Mouse (Mus musculus) embryonic stem cell, embryonic (primary cell): Measurements from ENCODE around the gene Ly6g6e.
"Not testable (repeated sequence)": the region's sequence is repeated elsewhere in the genome, so short reads cannot be mapped to it uniquely, and the experiment has no call there.

Experiments used
- CTCF ChIA-PET, 4 experiments: fragments of 300-600 bp in 2 of 4; fragments of 350-600 bp in 2 of 4; sonication (Branson Sonifier 250); formaldehyde crosslinking; loops; one replicate each; lab custom pipeline; 2022; ENCODE audit warnings: inconsistent platforms in 2 of 4; lab: Charles Lee
- POLR2A ChIA-PET, 4 experiments: fragments of 300-600 bp in 2 of 4; fragments of 350-600 bp in 2 of 4; sonication (Branson Sonifier 250); formaldehyde crosslinking; loops; one replicate each; lab custom pipeline; 2022; ENCODE audit warnings: antibody characterized with exemption in 4 of 4, inconsistent platforms in 1 of 4; lab: Charles Lee

Gene Ly6g6e

DNA sequence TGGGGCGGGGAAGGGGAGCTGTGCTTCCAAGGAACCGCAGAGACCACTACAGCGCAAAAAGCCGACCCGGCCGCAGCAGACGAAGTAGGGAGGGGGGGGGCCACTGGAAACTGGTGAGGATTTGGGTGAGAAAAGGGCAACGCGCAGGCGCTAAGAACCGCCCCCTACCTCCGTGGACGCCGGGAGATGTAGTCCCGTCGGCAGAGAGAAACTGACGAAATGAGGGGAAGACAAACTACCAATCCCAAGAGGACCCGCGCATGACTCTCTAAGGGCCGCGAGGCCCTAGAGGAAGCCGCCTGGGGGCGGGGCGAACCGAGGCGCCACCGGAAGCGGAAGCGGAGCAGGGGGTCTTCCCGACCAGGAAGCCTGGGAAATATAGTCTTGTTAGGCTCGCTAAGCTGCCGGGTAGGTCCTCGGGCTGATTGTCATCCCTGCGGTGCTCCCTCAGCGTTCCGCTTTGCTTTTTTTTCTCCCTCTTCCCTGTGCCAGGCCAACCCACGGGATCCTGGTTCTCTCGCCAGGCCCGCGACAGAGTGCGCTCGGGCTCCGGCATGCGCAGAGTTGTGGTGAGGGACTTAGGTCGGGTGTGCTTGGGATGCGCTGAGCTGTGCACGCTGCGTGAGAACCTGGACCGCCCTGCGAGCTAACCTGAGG, 44.6 kb downstream of the Ly6g6e start, which contains the start of gene Gpank1:
TSS of gene Gpank1 (plus strand) at position 313 of the 657 bp plus-strand sequence.
- CTCF ChIA-PET: interaction anchor here (0.5 to 2.1 kb wide), 19 partner anchors 9 to 137 kb away, joined by 3 to 9 read pairs (median 4); partner anchors contain the start of genes Apom (in 2 of the 4) and Atp6v1g2 (in 1 of the 4)
- POLR2A ChIA-PET: interaction anchor here (0.5 to 4.4 kb wide), 82 partner anchors 9 to 1033 kb away, joined by 3 to 43 read pairs (median 4); partner anchors contain the start of genes Ddx39b (in 3 of the 4), Abhd16a (in 2 of the 4), Apom (in 2 of the 4) and Msh5 (in 2 of the 4)

DNA sequence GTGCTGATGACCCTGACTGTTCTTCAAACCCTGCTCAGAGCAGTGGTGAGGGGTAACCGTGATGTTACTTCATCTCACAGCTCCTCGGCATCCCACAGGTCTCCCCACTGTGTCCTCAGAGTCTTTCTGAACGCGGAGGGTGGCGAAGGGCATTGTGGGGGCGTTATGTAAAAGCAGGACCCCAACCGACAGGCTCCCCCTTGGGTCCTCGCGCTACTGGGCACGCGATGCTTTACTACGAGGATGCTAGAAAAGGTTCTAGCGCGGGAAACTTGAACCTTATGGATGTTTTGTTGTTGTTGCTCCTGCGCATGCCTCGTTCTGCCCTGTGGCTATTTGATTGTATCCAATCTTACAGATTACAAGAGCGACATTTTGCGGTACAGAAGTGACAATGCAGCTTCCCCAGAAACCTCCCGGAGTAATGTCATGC, 45.2 kb downstream of the Ly6g6e start, which contains the start of gene Csnk2b:
TSS of gene Csnk2b (minus strand) at position 183 of the 433 bp plus-strand sequence.
- POLR2A ChIA-PET: interaction anchor here (0.5 to 4.4 kb wide), 70 partner anchors 9 to 1034 kb away, joined by 3 to 43 read pairs (median 4); partner anchors contain the start of genes Ddx39b (in 3 of the 4), Abhd16a (in 2 of the 4), Apom (in 2 of the 4) and Msh5 (in 2 of the 4)
- CTCF ChIA-PET: interaction anchor here (0.7 to 2.1 kb wide), 16 partner anchors 9 to 133 kb away, joined by 3 to 9 read pairs (median 4); partner anchors contain the start of genes Apom (in 2 of the 4) and Atp6v1g2 (in 1 of the 4)

DNA sequence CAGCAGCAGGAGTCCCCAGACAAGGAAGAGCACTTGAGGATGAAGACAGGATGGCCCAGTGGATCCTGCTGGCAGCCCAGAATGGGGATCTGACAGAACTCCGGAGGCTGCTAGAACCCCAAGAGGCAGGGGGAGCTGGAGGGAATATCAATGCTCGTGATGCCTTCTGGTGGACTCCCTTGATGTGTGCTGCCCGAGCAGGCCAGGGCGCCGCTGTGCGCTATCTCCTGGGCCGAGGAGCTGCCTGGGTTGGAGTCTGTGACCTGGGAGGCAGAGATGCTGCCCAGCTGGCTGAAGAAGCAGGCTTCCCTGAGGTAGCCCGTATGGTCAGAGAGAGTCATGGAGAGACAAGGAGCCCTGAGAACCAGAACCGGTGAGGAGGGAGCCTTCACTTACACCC, 46.6 kb downstream of the Ly6g6e start:
- CTCF ChIA-PET: not testable (repeated sequence)
- POLR2A ChIA-PET: interaction anchor here in 1 of 4 experiments (1.7 to 4.0 kb wide), 3 partner anchors 8 to 130 kb away, joined by 4 to 40 read pairs (median 27); partner anchors contain the start of gene Apom

DNA sequence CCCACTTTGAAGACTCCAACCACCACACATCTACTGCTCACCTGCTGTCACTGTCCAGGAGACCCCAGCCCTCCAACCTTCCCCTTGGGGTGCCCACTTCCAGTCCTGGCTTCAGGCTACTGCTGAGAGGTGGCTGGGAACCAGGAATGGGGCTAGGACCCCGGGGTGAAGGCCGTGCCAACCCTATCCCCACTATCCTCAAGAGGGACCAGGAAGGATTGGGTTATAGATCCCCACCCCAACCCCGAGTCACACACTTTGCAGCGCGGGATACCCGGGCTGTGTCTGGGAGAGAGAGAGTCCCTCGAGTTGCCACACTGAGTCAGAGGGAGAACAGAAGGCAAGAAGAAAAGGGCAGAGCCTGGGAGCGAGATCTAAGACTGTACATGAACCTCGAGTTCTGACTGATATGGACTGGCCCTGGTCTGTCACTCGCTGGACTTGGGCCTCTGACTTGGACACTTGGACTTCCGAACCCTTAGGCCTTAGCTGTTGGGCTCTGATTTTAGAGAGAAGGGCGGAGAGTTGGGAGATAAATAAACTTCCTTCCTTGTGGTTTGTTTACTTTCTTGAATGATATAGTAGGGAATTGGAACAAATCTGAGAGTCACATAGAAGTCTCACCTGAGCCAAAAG, 47.7 kb downstream of the Ly6g6e start:
- ChIA-PET CTCF (interaction anchor here in 1 of 4 experiments (1.6 kb wide), 1 partner anchor 103 kb away, joined by 5 read pairs; no protein-coding TSS in a partner anchor), POLR2A (interaction anchor here in 2 of 4 experiments (0.8 to 3.9 kb wide), 9 partner anchors 8 to 117 kb away, joined by 3 to 22 read pairs (median 12); partner anchors contain the start of genes Ddah2 (in 2 of the 2), Ddx39b (in 1 of the 2) and Msh5 (in 1 of the 2))

DNA sequence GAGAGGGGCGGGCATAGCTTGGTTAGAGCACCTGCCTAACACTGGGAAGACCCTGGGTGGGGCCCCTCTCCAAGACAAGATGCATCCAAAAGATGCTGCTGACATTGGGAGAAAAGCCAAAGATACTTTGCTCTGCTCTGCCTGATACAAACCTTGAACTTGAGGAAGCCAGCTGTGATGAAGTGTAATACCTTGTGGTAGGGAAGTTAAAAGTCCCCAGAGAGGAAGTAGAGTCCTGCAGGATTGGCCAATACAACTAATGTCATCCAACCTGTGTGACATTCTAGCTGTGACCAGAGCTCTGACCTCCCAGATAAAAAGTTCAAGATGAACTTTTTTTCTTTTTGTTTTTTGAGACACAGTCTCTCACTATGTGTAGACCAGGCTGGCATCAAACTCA, 48.4 kb downstream of the Ly6g6e start:
- POLR2A ChIA-PET: interaction anchor here in 2 of 4 experiments (0.6 to 4.1 kb wide), 22 partner anchors 8 to 175 kb away, joined by 3 to 27 read pairs (median 6); partner anchors contain the start of genes Ddah2 (in 2 of the 2), Abhd16a (in 1 of the 2), Bag6 (in 1 of the 2) and Ddx39b (in 1 of the 2)
- CTCF ChIA-PET: interaction anchor here in 2 of 4 experiments (0.6 to 1.6 kb wide), 3 partner anchors 44 to 214 kb away, joined by 3 to 6 read pairs (median 5); no protein-coding TSS in a partner anchor

DNA sequence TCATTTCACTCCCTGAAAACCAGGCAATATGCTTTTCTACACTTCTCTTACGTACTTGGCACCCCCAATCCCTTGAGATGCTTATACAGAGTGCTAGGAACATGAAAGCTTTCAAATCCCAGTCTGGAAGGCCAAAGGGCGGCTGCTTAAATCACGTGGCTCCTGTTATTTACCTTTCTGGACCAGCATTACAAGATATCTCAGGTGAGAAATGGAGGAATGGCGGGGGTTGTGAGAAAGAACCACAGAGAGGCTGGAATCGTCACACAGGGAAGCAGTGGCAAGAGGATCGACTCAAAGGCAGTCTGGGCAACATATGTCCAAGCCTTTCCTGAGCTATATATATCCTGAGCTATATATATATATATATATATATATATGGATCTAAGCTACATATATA, 48.9 kb downstream of the Ly6g6e start:
- ChIA-PET POLR2A (interaction anchor here (0.6 to 4.1 kb wide), 48 partner anchors 9 to 177 kb away, joined by 3 to 27 read pairs (median 6); partner anchors contain the start of genes Ddah2 (in 2 of the 4), Ddx39b (in 2 of the 4), Msh5 (in 2 of the 4) and Abhd16a (in 1 of the 4)), CTCF (interaction anchor here in 3 of 4 experiments (0.6 to 1.9 kb wide), 12 partner anchors 41 to 812 kb away, joined by 3 to 9 read pairs (median 4); partner anchors contain the start of gene Ltb (in 1 of the 3))

DNA sequence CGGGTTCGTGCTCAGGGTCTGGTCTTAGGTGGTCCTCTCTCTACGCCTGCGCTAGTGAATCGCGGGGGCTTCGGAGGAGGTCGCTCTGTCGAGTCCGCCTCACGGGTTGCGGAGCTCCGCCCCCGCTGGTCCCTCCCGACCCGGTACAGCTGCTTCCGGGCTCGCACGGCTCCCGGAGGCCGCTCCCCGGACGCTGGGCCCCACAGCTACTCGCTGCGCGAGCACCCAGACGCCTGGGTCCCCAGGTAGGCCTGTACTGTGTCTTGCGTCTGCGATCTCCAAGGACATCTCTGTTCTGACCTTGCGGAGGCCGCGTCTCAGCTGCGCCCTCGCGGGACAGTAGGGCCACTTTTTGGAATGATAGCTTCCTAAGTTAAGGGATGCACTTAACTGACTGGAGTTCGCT, 49.5 kb downstream of the Ly6g6e start, which contains the start of gene D17H6S53E:
TSS of gene D17H6S53E (plus strand) at position 168 of the 406 bp plus-strand sequence.
- POLR2A ChIA-PET: interaction anchor here (0.6 to 4.1 kb wide), 53 partner anchors 8 to 228 kb away, joined by 3 to 27 read pairs (median 4); partner anchors contain the start of genes Ddah2 (in 2 of the 4), Ddx39b (in 2 of the 4), Msh5 (in 2 of the 4) and Abhd16a (in 1 of the 4)
- CTCF ChIA-PET: interaction anchor here (0.5 to 1.9 kb wide), 13 partner anchors 40 to 813 kb away, joined by 3 to 13 read pairs (median 4); partner anchors contain the start of gene Ltb (in 1 of the 4)

DNA sequence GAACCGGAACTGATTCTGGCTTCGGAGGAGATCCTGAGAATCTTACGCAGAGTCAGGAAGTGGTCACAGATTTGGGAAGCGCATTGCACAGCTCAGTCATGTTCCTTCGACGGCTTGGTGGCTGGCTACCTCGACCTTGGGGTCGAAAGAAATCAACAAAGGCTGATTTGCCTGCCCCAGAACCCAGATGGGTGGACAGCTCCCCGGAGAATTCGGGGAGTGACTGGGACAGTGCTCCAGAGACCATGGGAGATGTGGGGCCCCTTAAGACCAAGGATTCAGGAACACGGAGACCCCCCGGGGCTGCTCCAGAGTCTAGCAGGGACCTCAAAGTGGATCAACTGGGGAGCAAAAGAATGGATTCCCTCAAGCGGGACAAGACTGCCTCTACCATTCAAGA, 50.3 kb downstream of the Ly6g6e start:
- POLR2A ChIA-PET: interaction anchor here (0.6 to 4.1 kb wide), 32 partner anchors 8 to 229 kb away, joined by 3 to 27 read pairs (median 7); partner anchors contain the start of genes Ddx39b (in 2 of the 4), C2 (in 1 of the 4), Ddah2 (in 1 of the 4) and Ehmt2 (in 1 of the 4)
- CTCF ChIA-PET: interaction anchor here in 3 of 4 experiments (0.6 to 1.9 kb wide), 7 partner anchors 17 to 106 kb away, joined by 3 to 9 read pairs (median 3); no protein-coding TSS in a partner anchor
